9 mouse cellular contexts compared by ENCODE assay signal in genomic region chr17:16051713-16052112, GRCm38 (mm10).
DNase-seq lines count a peak whose midpoint lies in the region; ATAC-seq and TF ChIP-seq lines count a peak whose summit lies in the region.
"Had no signal": no experiment of that assay in that cellular context is flagged by ENCODE, and none has a peak within 500 bp of the region (broad histone marks: within the 10 kb centered on the region; RNA-seq: fewer than 3 reads in every experiment).

No protein-coding gene starts in this region.

- H3K4me3 ChIP-seq in kidney, embryonic 16.5 days (ENCODE audit: low read length) = no peak overlapping the region
- H3K4me3 ChIP-seq in embryonic facial prominence, embryonic 10.5 days = no peak overlapping the region
- H3K4me3 ChIP-seq in small intestine, adult 2 months (ENCODE audit: low read depth, low read length) = no peak overlapping the region
- no peak overlapping the region for H3K4me3 ChIP-seq in midbrain, embryonic 13.5 days (replicated peaks)
- H3K4me3 ChIP-seq: liver, embryonic 13.5 days had no signal

- H3K9me3 ChIP-seq in kidney, embryonic 16.5 days (ENCODE audit: low read length) = no peaks in the 10 kb centered on the region
- no peaks in the 10 kb centered on the region for H3K9me3 ChIP-seq in embryonic facial prominence, embryonic 10.5 days
- no peaks in the 10 kb centered on the region for H3K9me3 ChIP-seq in midbrain, embryonic 13.5 days
- H3K9me3 ChIP-seq: liver, embryonic 13.5 days had no signal

- H3K9ac ChIP-seq in kidney, embryonic 16.5 days (replicated peaks; ENCODE audit: low read length) = no peak overlapping the region
- H3K9ac ChIP-seq in midbrain, embryonic 13.5 days (replicated peaks) = no peak overlapping the region
- H3K9ac ChIP-seq: liver, embryonic 13.5 days had no signal

- H3K27me3 ChIP-seq in kidney, embryonic 16.5 days (ENCODE audit: insufficient read depth, low read length) = no peaks in the 10 kb centered on the region
- H3K27me3 ChIP-seq in embryonic facial prominence, embryonic 10.5 days (replicated peaks; ENCODE audit: low read depth, poor library complexity, severe bottlenecking) = no peaks in the 10 kb centered on the region
- H3K27me3 ChIP-seq in small intestine, adult 2 months (ENCODE audit: control insufficient read depth, insufficient read depth, low read length) = no peaks in the 10 kb centered on the region
- no peaks in the 10 kb centered on the region for H3K27me3 ChIP-seq in midbrain, embryonic 13.5 days
- H3K27me3 ChIP-seq: liver, embryonic 13.5 days had no signal

- TF ChIP-seq POLR2A in small intestine, adult 2 months (IDR thresholded peaks at IDR 0.05; ENCODE audit: low read depth, low read length) = no peak

- TF ChIP-seq CTCF in small intestine, adult 2 months (IDR thresholded peaks at IDR 0.05; ENCODE audit: extremely low read depth, insufficient read length, insufficient replicate concordance, low read depth, low read length) = no peak

- WGBS in kidney, embryonic 16.5 days = 33% methylated on average over 5 of the region's 5 CpGs
- 47% methylated on average over 5 of the region's 5 CpGs for WGBS in embryonic facial prominence, embryonic 10.5 days
- WGBS in small intestine, adult 2 months = 13% methylated on average over 5 of the region's 5 CpGs
- 81% methylated on average over 5 of the region's 5 CpGs for WGBS in midbrain, embryonic 13.5 days

- no peaks in the 10 kb centered on the region for H3K36me3 ChIP-seq in kidney, embryonic 16.5 days (ENCODE audit: insufficient read depth, low read length)
- no peaks in the 10 kb centered on the region for H3K36me3 ChIP-seq in embryonic facial prominence, embryonic 10.5 days (replicated peaks)
- no peaks in the 10 kb centered on the region for H3K36me3 ChIP-seq in small intestine, adult 2 months (ENCODE audit: control insufficient read depth, insufficient read depth, low read length)
- no peaks in the 10 kb centered on the region for H3K36me3 ChIP-seq in midbrain, embryonic 13.5 days
- H3K36me3 ChIP-seq: liver, embryonic 13.5 days had no signal

- no peak overlapping the region for H3K4me2 ChIP-seq in kidney, embryonic 16.5 days (replicated peaks; ENCODE audit: low read depth, low read length)
- H3K4me2 ChIP-seq in midbrain, embryonic 13.5 days (replicated peaks) = no peak overlapping the region
- H3K4me2 ChIP-seq: liver, embryonic 13.5 days had no signal

- H3K4me1 ChIP-seq in kidney, embryonic 16.5 days (ENCODE audit: insufficient read depth, low read length) = no peaks in the 10 kb centered on the region
- peaks cover 15% of the 10 kb centered on the region for H3K4me1 ChIP-seq in embryonic facial prominence, embryonic 10.5 days
- no peaks in the 10 kb centered on the region for H3K4me1 ChIP-seq in small intestine, adult 2 months (ENCODE audit: control insufficient read depth, insufficient read depth, insufficient read length, low read length)
- no peaks in the 10 kb centered on the region for H3K4me1 ChIP-seq in midbrain, embryonic 13.5 days (replicated peaks)
- H3K4me1 ChIP-seq: liver, embryonic 13.5 days had no signal

- peak; percentile 30 for DNase-seq in kidney, adult 11 months
- DNase-seq in embryonic facial prominence, embryonic 10.5 days (ENCODE audit: low spot score) = peak; percentile 11
- peak; percentile 73 for DNase-seq in kidney, postnatal 14 days
- DNase-seq in frontal cortex, postnatal 10 days (ENCODE audit: low spot score in 2 of 2) = no peak
- no peak for DNase-seq in retina, postnatal 1 day
- DNase-seq: liver, embryonic 13.5 days had no signal

- no peak overlapping the region for H3K27ac ChIP-seq in kidney, embryonic 16.5 days (ENCODE audit: low read length)
- H3K27ac ChIP-seq in embryonic facial prominence, embryonic 10.5 days (replicated peaks) = no peak overlapping the region
- H3K27ac ChIP-seq in small intestine, adult 2 months (ENCODE audit: insufficient read depth, low read depth, low read length) = peak overlapping the region; percentile 22; the same call in 1 of the 2 replicates
- H3K27ac ChIP-seq in midbrain, embryonic 13.5 days = no peak overlapping the region
- H3K27ac ChIP-seq: liver, embryonic 13.5 days had no signal

- ATAC-seq in kidney, embryonic 16.5 days (ENCODE audit: low FRiP score, low TSS enrichment) = no peak
- ATAC-seq in midbrain, embryonic 13.5 days = no peak

Comparison
In these comparisons a context has a peak if more than half of its experiments do, and no peak if none do; other contexts are left out.
1. DNase-seq: peak in kidney, adult 11 months (single experiment), embryonic facial prominence, embryonic 10.5 days (single experiment) and kidney, postnatal 14 days (single experiment); none in frontal cortex, postnatal 10 days (0 of 2) and retina, postnatal 1 day (single experiment).